ENCODE assay signal across 11 mouse cellular contexts in genomic region chr3:19978474-19978873, GRCm38 (mm10). TPM values are rescaled to one million over a fixed set of nuclear protein-coding genes. Genes with fewer than 3 reads are reported as not detected.
DNase-seq lines count a peak whose midpoint lies in the region; ATAC-seq and TF ChIP-seq lines count a peak whose summit lies in the region.
"Had no signal": no experiment of that assay in that cellular context is flagged by ENCODE, and none has a peak within 500 bp of the region (broad histone marks: within the 10 kb centered on the region; RNA-seq: fewer than 3 reads in every experiment).

No protein-coding gene starts in this region.

- no peaks in the 10 kb centered on the region for H3K9me3 ChIP-seq in intestine, postnatal 0 days (ENCODE audit: control insufficient read depth)
- H3K9me3 ChIP-seq in intestine, embryonic 15.5 days, result no peaks in the 10 kb centered on the region
- H3K9me3 ChIP-seq in embryonic facial prominence, embryonic 14.5 days (ENCODE audit: control insufficient read depth, low read length), result no peaks in the 10 kb centered on the region
- H3K9me3 ChIP-seq: hindbrain, embryonic 15.5 days; midbrain, embryonic 12.5 days had no signal

- no peak overlapping the region for H3K4me3 ChIP-seq in intestine, postnatal 0 days (ENCODE audit: low read depth, low read length)
- no peak overlapping the region for H3K4me3 ChIP-seq in intestine, embryonic 15.5 days (replicated peaks)
- H3K4me3 ChIP-seq in embryonic facial prominence, embryonic 14.5 days (ENCODE audit: low read depth, low read length), result no peak overlapping the region
- H3K4me3 ChIP-seq: hindbrain, embryonic 15.5 days; midbrain, embryonic 12.5 days had no signal

- H3K27me3 ChIP-seq in intestine, postnatal 0 days (replicated peaks; ENCODE audit: control insufficient read depth, insufficient read depth, low read length), result no peaks in the 10 kb centered on the region
- no peaks in the 10 kb centered on the region for H3K27me3 ChIP-seq in intestine, embryonic 15.5 days (replicated peaks)
- no peaks in the 10 kb centered on the region for H3K27me3 ChIP-seq in embryonic facial prominence, embryonic 14.5 days (replicated peaks; ENCODE audit: control insufficient read depth, insufficient read depth, low read length)
- H3K27me3 ChIP-seq: hindbrain, embryonic 15.5 days; midbrain, embryonic 12.5 days had no signal

- peak; percentile 17 for DNase-seq in adrenal gland, postnatal 14 days
- DNase-seq in embryonic facial prominence, embryonic 14.5 days (ENCODE audit: low spot score), result peak; percentile 56
- peak; percentile 66 to 85 for DNase-seq in kidney, postnatal 36 days
- no peak for DNase-seq in left cerebral cortex, adult 8-10 months (ENCODE audit: low spot score in 2 of 2)
- DNase-seq in left cerebral cortex, adult 11 months (ENCODE audit: low spot score), result no peak
- DNase-seq in retina, embryonic 14.5 days (ENCODE audit: low spot score), result no peak
- DNase-seq: thymus, postnatal 25 days had no signal

- no peak overlapping the region for H3K27ac ChIP-seq in intestine, postnatal 0 days (ENCODE audit: low read depth, low read length)
- no peak overlapping the region for H3K27ac ChIP-seq in intestine, embryonic 15.5 days
- H3K27ac ChIP-seq in embryonic facial prominence, embryonic 14.5 days (replicated peaks; ENCODE audit: low read depth, low read length), result no peak overlapping the region
- H3K27ac ChIP-seq: hindbrain, embryonic 15.5 days; midbrain, embryonic 12.5 days had no signal

- peak; percentile 36; the same call in 1 of the 2 replicates for ATAC-seq in intestine, postnatal 0 days
- no peak for ATAC-seq in intestine, embryonic 15.5 days
- peak; percentile 60; the same call in 1 of the 2 replicates for ATAC-seq in embryonic facial prominence, embryonic 14.5 days (ENCODE audit: low read depth)

- no peaks in the 10 kb centered on the region for H3K36me3 ChIP-seq in intestine, postnatal 0 days (ENCODE audit: control insufficient read depth, insufficient read depth)
- H3K36me3 ChIP-seq in intestine, embryonic 15.5 days, result no peaks in the 10 kb centered on the region
- no peaks in the 10 kb centered on the region for H3K36me3 ChIP-seq in embryonic facial prominence, embryonic 14.5 days (ENCODE audit: control insufficient read depth, insufficient read depth, low read length)
- H3K36me3 ChIP-seq: hindbrain, embryonic 15.5 days; midbrain, embryonic 12.5 days had no signal

- H3K4me2 ChIP-seq in intestine, postnatal 0 days (replicated peaks; ENCODE audit: low read depth), result no peak overlapping the region
- no peak overlapping the region for H3K4me2 ChIP-seq in intestine, embryonic 15.5 days (replicated peaks)
- no peak overlapping the region for H3K4me2 ChIP-seq in embryonic facial prominence, embryonic 14.5 days (ENCODE audit: low read depth, low read length)
- H3K4me2 ChIP-seq: hindbrain, embryonic 15.5 days; midbrain, embryonic 12.5 days had no signal

- TF ChIP-seq CTCF in intestine, postnatal 0 days (IDR thresholded peaks at IDR 0.05; ENCODE audit: low read depth), result no peak

- 40% methylated on average over 4 of the region's 4 CpGs for WGBS in intestine, postnatal 0 days
- WGBS in intestine, embryonic 15.5 days, result 50% methylated on average over 4 of the region's 4 CpGs
- WGBS in embryonic facial prominence, embryonic 14.5 days, result 9% methylated on average over 4 of the region's 4 CpGs

- H3K4me1 ChIP-seq in intestine, postnatal 0 days (replicated peaks; ENCODE audit: control insufficient read depth, insufficient read depth, low read length), result no peaks in the 10 kb centered on the region
- no peaks in the 10 kb centered on the region for H3K4me1 ChIP-seq in intestine, embryonic 15.5 days (replicated peaks)
- no peaks in the 10 kb centered on the region for H3K4me1 ChIP-seq in embryonic facial prominence, embryonic 14.5 days (ENCODE audit: control insufficient read depth, insufficient read depth, low read length)
- H3K4me1 ChIP-seq: hindbrain, embryonic 15.5 days; midbrain, embryonic 12.5 days had no signal

- H3K9ac ChIP-seq in intestine, postnatal 0 days (ENCODE audit: low read depth, low read length), result no peak overlapping the region
- H3K9ac ChIP-seq in intestine, embryonic 15.5 days, result no peak overlapping the region
- no peak overlapping the region for H3K9ac ChIP-seq in embryonic facial prominence, embryonic 14.5 days (ENCODE audit: low read depth, low read length)
- H3K9ac ChIP-seq: hindbrain, embryonic 15.5 days; midbrain, embryonic 12.5 days had no signal

RNA-seq across cellular contexts. Expression of gene Cp, which starts 21.6 kb away (rescaled TPM):
- 1.2 and 1.8 TPM in 2 replicates for polyA plus RNA-seq in intestine, postnatal 0 days (2015; fragmentation: Nextera tagmentation; extraction: Ambion mirVana)
- 1.1 and 1.5 TPM in 2 replicates for polyA plus RNA-seq in intestine, embryonic 15.5 days (2015; fragmentation: Nextera tagmentation; extraction: Ambion mirVana)
- total RNA-seq in adrenal gland, postnatal 14 days (2021), result 37.0 and 130 TPM in 2 replicates
- 4.8 and 5.5 TPM in 2 replicates for polyA plus RNA-seq in embryonic facial prominence, embryonic 14.5 days (2014; fragmentation: Nextera tagmentation; extraction: Ambion mirVana)
- total RNA-seq in left cerebral cortex, adult 8-10 months (2022), result 10 to 100 TPM; 10.2 to 14.0 (median 11.4) TPM

RNA-seq across cellular contexts. Expression of gene Hps3, which starts 56.6 kb away (rescaled TPM):
- polyA plus RNA-seq in intestine, postnatal 0 days (2015; fragmentation: Nextera tagmentation; extraction: Ambion mirVana), result 6.0 and 6.9 TPM in 2 replicates
- 9.4 and 11.0 TPM in 2 replicates for polyA plus RNA-seq in intestine, embryonic 15.5 days (2015; fragmentation: Nextera tagmentation; extraction: Ambion mirVana)
- 10.1 and 15.5 TPM in 2 replicates for total RNA-seq in adrenal gland, postnatal 14 days (2021)
- polyA plus RNA-seq in embryonic facial prominence, embryonic 14.5 days (2014; fragmentation: Nextera tagmentation; extraction: Ambion mirVana), result 9.9 and 12.1 TPM in 2 replicates
- total RNA-seq in left cerebral cortex, adult 8-10 months (2022), result 10 to 100 TPM; 15.2 to 16.7 (median 15.8) TPM

Comparison
In these comparisons a context has a peak if more than half of its experiments do, and no peak if none do; other contexts are left out.
1. DNase-seq: peak in adrenal gland, postnatal 14 days (single experiment), embryonic facial prominence, embryonic 14.5 days (single experiment) and kidney, postnatal 36 days (2 of 2); none in left cerebral cortex, adult 8-10 months (0 of 2), left cerebral cortex, adult 11 months (single experiment) and retina, embryonic 14.5 days (single experiment).